Mouse (Mus musculus) C2C12 (cell line): ENCODE data around the gene Sult6b2. TPM values are rescaled to one million over a fixed set of nuclear protein-coding genes. Genes with fewer than 3 reads are reported as not detected.
A peak's percentile ranks its signal among the peaks of the same experiment; 100 is the strongest.

Experiments
- H3K27me3 ChIP-seq: one replicate; pipeline ENCODE4 v1.6.1; 2011; ENCODE audit not compliant: control insufficient read depth, insufficient read depth, insufficient read length
- H3K36me3 ChIP-seq: one replicate; pipeline ENCODE4 v1.6.1; 2011; ENCODE audit not compliant: control insufficient read depth, insufficient read depth
- H3K4me3 ChIP-seq: one replicate; pipeline ENCODE4 v1.5.1; 2011; ENCODE audit warnings: mild to moderate bottlenecking, control low read depth; ENCODE audit not compliant: poor library complexity, insufficient read depth, severe bottlenecking
- H3K79me2 ChIP-seq: one replicate; pipeline ENCODE4 v1.6.1; 2011; ENCODE audit not compliant: control insufficient read depth, insufficient read depth
- H3K79me3 ChIP-seq: one replicate; pipeline ENCODE4 v1.6.1; 2011; ENCODE audit warnings: low read depth, control low read depth
- H3ac ChIP-seq: one replicate; pipeline ENCODE3; 2011; ENCODE audit warnings: low read depth; ENCODE audit not compliant: control insufficient read depth, insufficient read length
- CEBPB ChIP-seq: IDR thresholded peaks from one replicate; pipeline ENCODE4 v1.6.1; 2011; ENCODE audit warnings: low read depth, mild to moderate bottlenecking, control low read depth, moderate library complexity
- CTCF ChIP-seq: IDR thresholded peaks from one replicate; pipeline ENCODE4 v1.5.1; 2011; ENCODE audit not compliant: control insufficient read depth, insufficient read depth, insufficient read length
- FOSL1 ChIP-seq: IDR thresholded peaks from one replicate; pipeline ENCODE4 v1.8.0; 2011; ENCODE audit warnings: mild to moderate bottlenecking, low read length; ENCODE audit not compliant: poor library complexity, insufficient read depth, severe bottlenecking
- MAX ChIP-seq: IDR thresholded peaks from one replicate; pipeline ENCODE4 v1.6.1; 2011; ENCODE audit warnings: mild to moderate bottlenecking, control low read depth
- MYOD1 ChIP-seq: IDR thresholded peaks from one replicate; pipeline ENCODE4 v1.6.1; 2011; ENCODE audit warnings: low read depth; ENCODE audit not compliant: control insufficient read depth, insufficient read length
- MYOG ChIP-seq: IDR thresholded peaks from one replicate; pipeline ENCODE4 v1.6.1; 2011; ENCODE audit not compliant: control insufficient read depth, insufficient read length; ENCODE audit errors: extremely low read depth
- USF1 ChIP-seq: IDR thresholded peaks from one replicate; pipeline ENCODE4 v1.6.1; 2011; ENCODE audit warnings: low read depth, mild to moderate bottlenecking, control low read depth, moderate library complexity
- polyA plus RNA-seq: library from polyadenylated mRNA; unstranded; fragments of >200 nt; fragmentation: generic; extraction: Trizol; gene quantifications from one replicate; pipeline ENCODE4 v1.2.1, GENCODE M21; 2012; ENCODE audit warnings: missing spikeins

Sult6b2 gene
- polyA plus RNA-seq, 1 experiment: not detected

- Histone ChIP-seq H3ac (no peak overlapping the region), H3K4me3 (no peak overlapping the region), H3K79me2 (no peaks in the 10 kb centered on the region), H3K36me3 (no peaks in the 10 kb centered on the region), H3K79me3 (no peaks in the 10 kb centered on the region), H3K27me3 (no peaks in the 10 kb centered on the region)
- TF ChIP-seq MYOD1 (peak; percentile 12), CTCF (no peak), MAX (no peak)
These were observed 11.9 kb downstream of the Sult6b2 start for GRCm38 (mm10) chr6:142792241-142792968.

- H3ac ChIP-seq: no peak overlapping the region
- no peaks in the 10 kb centered on the region for H3K27me3 ChIP-seq
- no peak overlapping the region for H3K4me3 ChIP-seq
- H3K36me3 ChIP-seq: no peaks in the 10 kb centered on the region
- no peak for TF ChIP-seq USF1
- no peak for TF ChIP-seq CEBPB
- no peak for TF ChIP-seq CTCF
- no peak for TF ChIP-seq MYOD1
- no peak for TF ChIP-seq MYOG
- no peak for TF ChIP-seq MAX
- TF ChIP-seq FOSL1: no peak
- H3K79me3 ChIP-seq: no peaks in the 10 kb centered on the region
- H3K79me2 ChIP-seq: no peaks in the 10 kb centered on the region
These were observed 14.6 kb downstream of the Sult6b2 start for GRCm38 (mm10) chr6:142789736-142790135.

GRCm38 (mm10) chr6:142788042-142788987 lies 16.0 kb downstream of the Sult6b2 start:
- Histone ChIP-seq H3ac (no peak overlapping the region), H3K79me2 (no peaks in the 10 kb centered on the region), H3K36me3 (no peaks in the 10 kb centered on the region), H3K27me3 (no peaks in the 10 kb centered on the region), H3K4me3 (no peak overlapping the region), H3K79me3 (no peaks in the 10 kb centered on the region)
- TF ChIP-seq MYOD1: no peak
- no peak for TF ChIP-seq FOSL1
- no peak for TF ChIP-seq USF1
- no peak for TF ChIP-seq MAX

- no peak for TF ChIP-seq USF1
- TF ChIP-seq FOSL1: no peak
- TF ChIP-seq CTCF: no peak
- no peak for TF ChIP-seq MYOG
- no peak for TF ChIP-seq MYOD1
- no peak for TF ChIP-seq CEBPB
- no peak for TF ChIP-seq MAX
- no peak overlapping the region for H3ac ChIP-seq
- no peaks in the 10 kb centered on the region for H3K27me3 ChIP-seq
- no peaks in the 10 kb centered on the region for H3K36me3 ChIP-seq
- H3K4me3 ChIP-seq: no peak overlapping the region
- no peaks in the 10 kb centered on the region for H3K79me2 ChIP-seq
- no peaks in the 10 kb centered on the region for H3K79me3 ChIP-seq
These were observed 18.2 kb downstream of the Sult6b2 start for GRCm38 (mm10) chr6:142786106-142786505.

GRCm38 (mm10) chr6:142785343-142785742 lies 19.0 kb downstream of the Sult6b2 start:
- Histone ChIP-seq H3K79me2 (no peaks in the 10 kb centered on the region), H3K79me3 (no peaks in the 10 kb centered on the region), H3ac (no peak overlapping the region), H3K36me3 (no peaks in the 10 kb centered on the region), H3K27me3 (no peaks in the 10 kb centered on the region), H3K4me3 (no peak overlapping the region)
- TF ChIP-seq CTCF: peak; percentile 20
- no peak for TF ChIP-seq USF1

- Histone ChIP-seq H3K27me3 (no peaks in the 10 kb centered on the region), H3ac (no peak overlapping the region), H3K79me2 (no peaks in the 10 kb centered on the region), H3K79me3 (no peaks in the 10 kb centered on the region), H3K36me3 (no peaks in the 10 kb centered on the region), H3K4me3 (no peak overlapping the region)
- TF ChIP-seq CTCF (no peak), MYOG (no peak), USF1 (no peak), MYOD1 (no peak), CEBPB (no peak), MAX (no peak), FOSL1 (no peak)
These were observed 23.0 kb downstream of the Sult6b2 start for GRCm38 (mm10) chr6:142781286-142781685.
